Mouse (Mus musculus): Measurements from ENCODE around the gene Mxi1.

DNA sequence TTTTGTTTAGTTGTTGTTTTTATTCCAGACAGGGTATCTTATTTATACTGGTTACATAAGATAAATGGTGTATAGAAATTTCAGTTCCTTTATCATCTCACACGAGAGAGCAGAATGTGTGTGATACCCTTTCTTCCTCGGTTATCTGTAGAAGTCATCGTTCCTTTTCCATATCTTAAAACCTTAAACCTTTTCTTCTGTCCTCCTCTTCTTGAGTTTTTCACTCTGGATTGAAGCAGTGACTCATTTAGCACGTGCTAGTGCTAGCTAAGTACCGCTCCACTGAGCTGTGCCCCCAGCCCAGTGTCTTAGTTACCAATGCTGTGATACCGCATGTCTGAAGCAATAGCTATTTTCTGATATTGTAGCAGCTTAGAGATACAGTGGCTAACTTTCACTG is 23.4 kb downstream of the Mxi1 start:
- TF ChIP-seq CTCF (conservative IDR thresholded peaks at IDR 0.05 in 1 of 2, IDR thresholded peaks at IDR 0.05 in 1 of 2; ENCODE audit: low read depth in 2 of 2, low read length in 2 of 2), result no peak
- no peak for TF ChIP-seq POLR2A (IDR thresholded peaks at IDR 0.05; ENCODE audit: low read depth, low read length)
- no peak for TF ChIP-seq SMC3 (IDR thresholded peaks at IDR 0.05; ENCODE audit: low read depth, low read length)
- TF ChIP-seq JUND (conservative IDR thresholded peaks at IDR 0.05; ENCODE audit: low read depth, low read length), result no peak
- no peak for TF ChIP-seq ZNF384 (IDR thresholded peaks at IDR 0.05; ENCODE audit: low read depth, low read length)
- TF ChIP-seq BHLHE40 (IDR thresholded peaks at IDR 0.05; ENCODE audit: low read depth, low read length), result no peak
- TF ChIP-seq EP300 (IDR thresholded peaks at IDR 0.05; ENCODE audit: low read length), result no peak
- TF ChIP-seq E2F4 (IDR thresholded peaks at IDR 0.05; ENCODE audit: insufficient replicate concordance, low read depth, low read length), result no peak
- no peak for TF ChIP-seq CHD2 (IDR thresholded peaks at IDR 0.05; ENCODE audit: low read length)
- no peak for TF ChIP-seq MAFK (IDR thresholded peaks at IDR 0.05; ENCODE audit: insufficient replicate concordance, low read length)
- TF ChIP-seq ZKSCAN1 (IDR thresholded peaks at IDR 0.05; ENCODE audit: borderline replicate concordance, low read depth, low read length), result no peak
- TF ChIP-seq RAD21 (IDR thresholded peaks at IDR 0.05; ENCODE audit: low read depth, low read length), result no peak

Measured in CH12.LX (cell line).